Mouse (Mus musculus) inflammation-experienced regulatory T-cells (primary cell): ENCODE results near the gene Rspo4. TPM values are rescaled to one million over a fixed set of nuclear protein-coding genes. Genes with fewer than 3 reads are reported as not detected.

Source experiments
- polyA plus RNA-seq, 2 experiments: library from polyadenylated mRNA; unstranded; fragments of 100-300 nt; shearing (Covaris generic); gene quantifications; one replicate each; pipeline ENCODE4 v1.2.1; 2017

Rspo4 gene
- under 1 TPM; 0.13 to 0.47 TPM for polyA plus RNA-seq

DNA sequence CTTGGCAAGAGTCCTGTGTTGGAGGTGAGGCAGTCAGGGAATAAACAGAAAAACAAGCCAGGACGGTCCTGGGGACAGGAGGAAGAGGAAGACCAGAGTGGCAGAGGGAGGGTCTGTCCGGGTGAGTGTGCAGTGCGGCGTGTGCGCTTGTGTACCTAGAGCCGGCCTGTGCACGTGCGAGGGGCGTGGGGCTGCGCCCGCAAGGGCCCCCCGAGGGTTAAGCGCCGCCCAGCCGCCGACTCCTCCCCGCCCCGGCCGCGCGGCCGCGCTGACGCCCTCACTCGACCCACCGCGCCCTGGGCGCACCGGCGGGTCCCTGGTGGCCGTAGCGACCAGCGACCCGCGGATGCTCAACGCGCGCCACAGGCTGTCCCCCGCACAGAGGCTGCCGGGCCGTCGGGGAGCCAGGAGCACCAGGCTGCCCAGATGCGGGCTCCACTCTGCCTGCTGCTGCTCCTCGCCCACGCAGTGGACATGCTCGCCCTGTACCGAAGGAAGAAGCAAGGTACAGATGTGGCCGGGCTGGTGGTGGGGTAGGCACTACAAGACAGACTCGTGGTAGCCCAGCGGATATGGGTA, at the start of gene Rspo4:
TSS of gene Rspo4 (plus strand) at position 280 of the 579 bp plus-strand sequence.

DNA sequence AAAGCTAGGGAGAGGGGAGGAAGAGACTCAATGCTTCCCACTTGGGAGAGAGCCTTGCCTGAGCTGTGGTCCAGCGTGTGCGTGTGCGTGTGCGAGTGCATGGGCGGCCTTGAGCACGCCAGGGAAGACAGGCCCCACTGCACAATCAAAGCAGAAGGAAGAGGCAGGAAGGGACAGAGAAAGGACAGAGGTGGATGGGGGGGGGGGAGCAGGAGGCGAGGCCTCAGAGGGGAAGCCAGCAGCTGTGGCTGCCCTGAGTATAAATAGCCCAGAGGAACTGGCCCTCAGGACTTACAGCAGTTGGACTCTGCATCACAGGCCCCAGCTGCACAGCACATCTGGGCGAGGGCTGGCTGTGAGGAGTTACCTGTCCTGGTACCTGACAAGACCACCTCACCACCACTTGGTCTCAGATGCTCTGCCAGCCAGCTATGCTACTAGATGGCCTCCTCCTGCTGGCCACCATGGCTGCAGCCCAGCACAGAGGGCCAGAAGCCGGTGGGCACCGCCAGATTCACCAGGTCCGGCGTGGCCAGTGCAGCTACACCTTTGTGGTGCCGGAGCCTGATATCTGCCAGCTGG, 68.3 kb downstream of the Rspo4 start, which contains the start of gene Angpt4:
TSS of gene Angpt4 (plus strand) at position 292 of the 582 bp plus-strand sequence.

Other genes starting within 250 kb of the Rspo4 start
- gene Snph, start 210.3 kb upstream of the Rspo4 start, polyA plus RNA-seq, result 1 to 10 TPM; 1.1 to 4.4 TPM
- gene Rad21l, start 174.4 kb upstream of the Rspo4 start, polyA plus RNA-seq, result under 1 TPM in 1 of 2 experiments, not detected in 1; 0.17 TPM
- under 1 TPM; 0.20 to 0.88 TPM for gene Tmem74b, start 140.9 kb upstream of the Rspo4 start, polyA plus RNA-seq
- gene Psmf1, start 98.7 kb upstream of the Rspo4 start, polyA plus RNA-seq, result 10 to 100 TPM; 65.8 to 79.3 TPM
- gene Angpt4, start 68.3 kb downstream of the Rspo4 start, polyA plus RNA-seq, result under 1 TPM; 0.19 to 0.91 TPM
- gene Fam110a, start 137.3 kb downstream of the Rspo4 start, polyA plus RNA-seq, result 10 to 100 TPM; 17.5 to 30.8 TPM
- 10 to 100 TPM; 12.6 to 22.2 TPM for gene Slc52a3, start 153.6 kb downstream of the Rspo4 start, polyA plus RNA-seq
- not detected for gene Scrt2, start 238.6 kb downstream of the Rspo4 start, polyA plus RNA-seq